Mouse (Mus musculus): ENCODE data around the gene Desi2.

DNA sequence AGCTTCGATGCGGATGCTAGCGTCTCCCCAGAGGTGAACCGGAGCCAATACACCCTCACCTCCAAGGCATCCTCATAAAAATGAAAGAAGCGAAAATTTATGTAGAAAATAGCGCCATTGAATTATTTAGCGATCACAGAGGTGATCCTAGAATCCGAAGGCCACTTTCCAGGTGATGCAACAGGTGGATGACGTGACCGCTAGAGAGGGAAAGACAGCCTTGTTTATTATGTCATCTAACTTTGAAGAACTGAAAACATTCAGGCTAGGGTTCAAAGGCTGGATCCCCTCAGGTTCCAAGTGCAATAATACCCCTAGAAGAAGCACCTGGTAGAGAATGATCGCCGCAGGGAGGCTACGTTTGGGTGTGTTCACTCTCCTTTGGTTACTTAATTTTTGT is 1.2 kb downstream of the Desi2 start:
- TF ChIP-seq CTCF (IDR thresholded peaks at IDR 0.05; ENCODE audit: low read depth, low read length) (no peak), POLR2A (IDR thresholded peaks at IDR 0.05; ENCODE audit: insufficient read depth, low read length) (no peak)

Data from ES-Bruce4 (cell line).